Mouse (Mus musculus) Muller cell, postnatal 12 days (primary cell): ENCODE data around the gene Acd.

Experiments
- DNase-seq: peaks from one replicate; pipeline ENCODE4 v3.0.0-alpha.2; 2015; ENCODE audit errors: inconsistent ontology term

Acd gene

DNA sequence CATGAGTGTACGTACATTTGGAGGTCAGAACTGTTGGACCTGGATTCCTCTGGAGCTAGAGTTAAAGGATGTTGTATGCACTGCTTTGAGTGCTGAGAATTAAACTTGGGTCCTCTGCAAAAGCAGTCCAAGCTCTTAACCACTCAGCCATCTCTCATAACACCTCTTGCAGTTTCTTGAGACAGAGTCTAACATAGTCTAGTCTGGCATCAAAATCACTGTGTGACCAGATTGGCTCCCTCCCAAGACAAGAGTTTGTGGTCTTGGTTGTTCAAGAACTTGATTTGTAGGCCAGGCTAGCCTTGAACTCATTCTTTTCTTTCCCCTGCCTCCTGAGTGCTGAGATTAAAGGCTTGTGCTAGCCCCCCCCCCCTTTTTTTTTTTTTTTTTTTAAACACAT is 52.0 kb downstream of the Acd start:
- DNase-seq: no peak
